Mouse (Mus musculus) brown adipose tissue, adult 24 weeks (tissue): ENCODE measurements around the gene Acbd4. TPM values are rescaled to one million over a fixed set of nuclear protein-coding genes. Genes with fewer than 3 reads are reported as not detected.
A peak's percentile ranks its signal among the peaks of the same experiment; 100 is the strongest.

Experiments
- H3K27ac ChIP-seq: fragments of 200-500 bp; replicated peaks from 2 replicates; pipeline ENCODE4 v1.5.1; 2012; ENCODE audit warnings: low read depth, mild to moderate bottlenecking, low read length
- H3K4me1 ChIP-seq: fragments of 200-500 bp; 2 replicates; pipeline ENCODE4 v1.6.1; 2012; ENCODE audit warnings: low read length, mixed read lengths; ENCODE audit not compliant: control insufficient read depth, insufficient read depth, insufficient read length
- H3K4me3 ChIP-seq: fragments of 200-500 bp; 2 replicates; pipeline ENCODE4 v1.5.1; 2012; ENCODE audit warnings: low read depth, mild to moderate bottlenecking, low read length, moderate library complexity; ENCODE audit not compliant: insufficient read depth
- polyA plus RNA-seq: library from polyadenylated mRNA; stranded (reverse); fragments of >200 nt; gene quantifications from 2 replicates; pipeline ENCODE4 v1.2.4, GENCODE M21; 2012; ENCODE audit not compliant: missing spikeins, insufficient read depth, insufficient read length

Gene Acbd4
- polyA plus RNA-seq, 1 experiment = 183 TPM

DNA sequence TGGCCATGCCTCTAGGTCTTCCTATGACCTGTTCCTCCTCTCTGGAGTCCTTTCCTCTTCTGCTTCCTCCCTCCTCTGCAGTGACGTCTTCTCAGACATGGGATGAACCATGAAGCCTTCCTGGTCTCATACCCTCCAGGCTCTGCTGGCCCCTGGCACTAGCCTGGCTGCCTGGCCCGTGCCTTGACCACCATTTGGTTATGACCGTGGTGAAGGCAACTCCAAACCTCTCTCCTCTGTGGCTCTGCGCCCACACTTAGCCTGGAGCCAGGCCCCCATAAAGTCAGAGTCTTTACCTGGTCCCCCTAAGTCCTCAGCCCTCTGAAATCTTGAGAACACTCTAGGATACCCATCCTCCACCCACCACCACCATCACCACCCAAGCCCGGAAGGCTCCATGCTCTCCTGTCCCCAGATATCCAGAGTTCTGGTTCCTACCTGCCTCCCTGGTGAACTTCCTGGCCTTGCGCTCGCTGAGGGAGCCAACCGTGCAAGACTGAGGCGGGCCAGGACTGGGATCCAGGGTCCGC, 27.3 kb upstream of the Acbd4 start:
- Histone ChIP-seq H3K27ac (no peak overlapping the region), H3K4me1 (peaks cover 8% of the 10 kb centered on the region; the same call in 1 of the 2 replicates), H3K4me3 (no peak overlapping the region)

DNA sequence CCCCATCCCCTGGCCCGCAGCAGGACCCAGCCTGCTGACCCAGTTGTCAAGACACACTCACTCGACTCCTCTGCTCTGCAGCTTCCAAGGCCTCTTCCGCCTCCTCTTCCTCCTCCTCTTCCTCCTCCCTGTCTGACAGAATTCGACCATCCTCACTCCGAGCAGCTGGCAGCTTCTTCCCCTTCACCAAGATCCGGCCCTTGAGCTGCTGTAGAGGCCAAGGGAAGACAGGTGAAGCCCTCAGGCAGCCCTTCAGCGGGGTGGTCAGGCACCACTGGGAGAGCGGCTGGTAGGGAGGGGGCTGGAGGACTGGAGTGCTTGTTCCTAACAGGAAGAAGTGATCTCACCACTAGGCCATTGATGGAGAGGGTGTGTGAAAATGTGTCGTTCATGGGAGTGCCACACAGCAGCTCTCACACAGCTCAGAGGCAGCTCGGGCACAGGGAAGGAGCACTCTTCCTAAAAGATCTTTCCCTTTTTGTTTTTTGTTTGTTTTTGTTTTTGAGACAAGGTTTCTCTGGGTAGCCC, 26.6 kb upstream of the Acbd4 start:
- H3K27ac ChIP-seq = no peak overlapping the region
- no peak overlapping the region for H3K4me3 ChIP-seq
- peaks cover 8% of the 10 kb centered on the region; the same call in 1 of the 2 replicates for H3K4me1 ChIP-seq

DNA sequence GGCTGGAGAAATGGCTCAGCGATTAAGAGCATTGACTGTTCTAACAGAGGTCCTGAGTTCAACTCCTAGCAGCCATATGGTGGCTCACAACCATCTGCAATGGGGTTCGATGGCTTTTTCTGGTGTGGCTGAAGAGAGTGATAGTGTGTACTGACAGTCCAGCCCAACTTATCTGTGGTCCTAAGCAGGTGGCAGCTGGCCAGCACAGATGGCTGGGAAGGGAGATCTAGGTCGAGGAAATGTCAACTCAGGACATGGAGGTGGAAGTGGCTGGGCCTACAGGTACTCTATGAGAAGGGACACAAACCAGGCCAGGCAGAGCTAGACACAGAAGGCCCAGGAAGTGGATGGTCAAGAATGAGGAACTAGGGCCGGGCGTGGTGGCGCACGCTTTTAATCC, 25.5 kb upstream of the Acbd4 start:
- no peak overlapping the region for H3K4me3 ChIP-seq
- H3K4me1 ChIP-seq = peaks cover 13% of the 10 kb centered on the region; the same call in 1 of the 2 replicates
- no peak overlapping the region for H3K27ac ChIP-seq

DNA sequence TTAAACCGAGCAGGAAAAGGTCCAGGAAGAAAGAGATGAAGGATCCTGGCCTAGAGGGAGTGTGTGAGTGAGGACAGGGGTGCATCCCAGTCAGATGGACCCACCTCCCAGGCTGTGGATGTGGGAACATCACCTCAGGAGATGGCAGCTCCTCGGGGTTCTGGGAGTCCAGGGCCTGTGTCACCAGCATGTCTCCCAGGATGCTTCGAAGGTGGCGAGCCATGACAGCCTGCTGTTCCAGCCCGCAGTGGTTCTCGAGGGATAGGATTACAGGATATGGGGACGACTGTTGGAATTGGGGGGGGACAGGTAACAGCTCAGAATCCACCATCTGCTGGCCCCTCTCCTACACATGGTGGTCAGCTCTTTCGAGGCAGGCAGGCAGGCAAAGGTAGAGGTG, 24.9 kb upstream of the Acbd4 start:
- H3K4me1 ChIP-seq = peaks cover 13% of the 10 kb centered on the region; the same call in 1 of the 2 replicates
- no peak overlapping the region for H3K27ac ChIP-seq
- H3K4me3 ChIP-seq = no peak overlapping the region

DNA sequence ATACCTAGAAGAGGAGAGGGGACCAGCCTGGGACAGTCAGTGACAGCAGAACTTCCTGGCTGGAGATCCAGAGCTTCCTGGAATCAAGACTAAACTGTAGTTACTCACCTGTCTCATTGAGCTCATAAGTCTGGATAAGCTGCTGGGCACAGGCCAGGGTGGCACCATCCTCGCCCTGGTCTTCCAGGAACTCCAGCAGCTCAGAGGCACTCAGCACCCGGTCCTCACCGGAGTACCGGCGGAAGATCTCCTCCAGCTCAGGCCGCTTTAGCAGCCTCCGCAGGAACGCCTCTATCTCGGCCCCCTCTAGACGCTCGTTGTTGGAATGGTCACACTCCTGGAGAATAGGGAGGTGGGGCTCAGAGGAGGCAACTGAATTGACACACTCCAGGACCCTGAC, 23.4 kb upstream of the Acbd4 start:
- Histone ChIP-seq H3K4me3 (no peak overlapping the region), H3K4me1 (peaks cover 13% of the 10 kb centered on the region; the same call in 1 of the 2 replicates), H3K27ac (no peak overlapping the region)

DNA sequence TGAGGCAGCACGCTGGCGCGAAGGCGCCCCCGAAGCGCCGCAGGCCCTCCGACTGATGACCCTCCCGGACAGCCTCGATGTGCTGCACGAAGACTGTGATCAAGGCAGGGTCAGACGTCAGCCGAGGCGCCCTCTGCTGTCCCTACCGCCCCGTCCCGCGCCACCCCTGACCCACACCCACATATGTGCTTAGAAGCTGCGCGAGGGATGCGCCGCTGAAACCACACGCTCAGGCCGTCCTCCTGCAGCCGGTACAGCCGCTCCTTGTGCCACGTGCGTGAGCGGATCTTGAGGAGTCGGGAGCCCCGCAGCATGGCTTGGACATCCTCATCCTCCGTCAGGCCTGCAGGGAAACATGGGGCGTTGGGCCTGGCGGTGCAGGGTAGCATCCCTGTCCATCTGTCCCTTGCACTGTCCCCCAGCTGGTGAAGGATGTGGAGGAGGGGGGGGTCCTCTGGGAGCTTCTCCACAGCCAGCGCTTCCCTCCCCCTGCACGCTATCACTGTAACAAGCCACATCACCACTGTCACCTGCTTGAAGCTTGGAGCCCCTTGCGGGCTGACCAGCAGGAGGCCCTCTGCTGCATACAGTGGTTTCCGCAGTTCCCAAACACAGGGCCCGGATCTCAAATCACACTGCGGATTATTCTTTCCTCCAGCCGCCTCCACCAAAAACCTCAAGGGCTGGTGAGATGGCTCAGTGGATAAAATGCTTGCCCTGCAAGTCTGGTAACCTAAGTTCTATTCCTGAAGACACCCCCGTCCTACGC, 21.0 kb upstream of the Acbd4 start:
- Histone ChIP-seq H3K4me1 (peaks cover 5% of the 10 kb centered on the region; the same call in 1 of the 2 replicates), H3K27ac (no peak overlapping the region), H3K4me3 (0 out of 2 replicates have a peak overlapping the region, but pooled peaks have one; percentile 10)

DNA sequence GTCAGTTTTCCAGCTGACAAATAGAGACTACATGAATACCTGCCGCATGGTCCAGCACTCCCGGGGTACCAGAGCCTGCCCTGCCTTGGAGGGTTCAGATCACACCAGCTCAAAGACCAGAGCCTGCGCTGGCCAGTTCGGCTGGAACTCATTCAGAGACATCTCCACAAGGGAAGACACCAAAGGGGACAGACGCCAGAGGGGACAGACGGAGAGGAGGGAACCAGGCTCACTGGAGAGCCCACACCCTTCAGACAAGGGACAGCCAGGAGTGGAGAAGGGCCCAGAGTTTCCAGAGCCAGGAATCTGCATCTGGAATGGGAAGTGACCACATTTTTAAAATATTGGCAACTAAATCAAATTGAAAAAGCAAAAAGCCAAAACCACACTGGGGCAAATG, 19.9 kb upstream of the Acbd4 start:
- Histone ChIP-seq H3K27ac (no peak overlapping the region), H3K4me1 (peaks cover 5% of the 10 kb centered on the region; the same call in 1 of the 2 replicates), H3K4me3 (no peak overlapping the region)

DNA sequence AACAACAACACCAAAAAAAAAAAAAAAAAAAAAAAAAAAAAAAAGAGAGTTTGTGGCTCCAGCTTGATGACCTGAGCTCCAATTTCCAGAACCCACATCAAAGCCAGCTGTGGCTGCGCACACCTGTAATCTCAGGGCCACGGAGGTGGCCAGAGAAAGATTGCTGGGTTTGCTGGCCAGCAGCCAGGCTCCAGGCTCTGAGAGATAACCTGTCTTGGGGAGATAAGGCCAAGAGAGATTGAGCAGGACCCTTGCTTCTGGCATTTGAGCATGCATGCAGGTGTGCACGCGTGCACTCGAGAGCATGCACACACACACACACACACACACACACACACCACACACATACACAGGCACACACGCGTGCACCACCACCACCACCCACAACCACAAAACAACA, 8.2 kb upstream of the Acbd4 start:
- H3K4me1 ChIP-seq = peaks cover 10% of the 10 kb centered on the region; the same call in 1 of the 2 replicates
- no peak overlapping the region for H3K4me3 ChIP-seq
- no peak overlapping the region for H3K27ac ChIP-seq

DNA sequence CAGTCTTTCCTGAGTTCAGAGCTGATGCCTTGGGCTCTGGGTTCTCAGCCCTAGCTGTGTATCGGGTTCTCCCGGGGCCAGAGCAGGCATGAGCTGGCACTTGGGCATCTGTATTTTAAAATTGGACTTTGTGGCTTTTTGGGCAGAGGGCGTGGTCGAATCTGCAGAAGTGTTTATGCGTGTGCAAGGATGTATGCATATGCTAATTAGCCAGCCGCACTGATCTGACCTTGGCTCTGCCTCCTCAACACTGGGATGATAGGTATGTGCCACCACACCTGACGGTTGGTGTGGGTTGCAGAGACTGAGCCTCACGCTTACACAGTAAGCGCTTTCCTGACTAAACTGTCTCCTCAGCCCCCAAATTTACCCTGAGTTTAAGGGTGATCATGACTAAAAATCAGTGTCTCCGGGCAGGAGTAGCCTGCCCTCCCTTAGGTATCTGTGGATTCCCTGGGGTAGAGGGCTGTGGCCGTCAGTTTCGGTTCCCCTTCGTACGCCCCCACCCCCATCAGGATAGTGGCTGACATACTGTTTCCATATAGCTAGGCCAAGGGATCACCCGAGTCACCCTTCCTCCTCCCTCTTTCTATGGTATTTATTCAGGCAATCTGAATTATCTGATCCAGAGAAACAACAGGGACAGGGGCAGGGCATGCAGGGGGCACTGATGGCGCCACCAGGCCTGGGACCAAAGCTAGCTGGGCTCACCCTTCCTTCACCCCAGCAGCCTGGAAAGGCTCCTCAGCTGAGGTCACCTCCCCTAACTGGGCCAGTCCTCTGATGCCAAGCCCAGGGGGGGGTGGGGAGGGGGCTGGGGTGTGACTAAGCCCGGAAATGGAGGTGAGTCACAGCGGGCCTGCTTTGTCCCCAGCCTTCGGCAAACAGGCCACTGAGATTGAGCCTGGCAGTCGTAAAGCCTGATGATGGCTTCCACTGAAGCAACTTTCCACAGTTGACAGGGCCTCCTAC, 7.3 kb upstream of the Acbd4 start:
- Histone ChIP-seq H3K27ac (0 out of 2 replicates have a peak overlapping the region, but pooled peaks have one; percentile 40), H3K4me3 (no peak overlapping the region), H3K4me1 (peaks cover 10% of the 10 kb centered on the region; the same call in 1 of the 2 replicates)

DNA sequence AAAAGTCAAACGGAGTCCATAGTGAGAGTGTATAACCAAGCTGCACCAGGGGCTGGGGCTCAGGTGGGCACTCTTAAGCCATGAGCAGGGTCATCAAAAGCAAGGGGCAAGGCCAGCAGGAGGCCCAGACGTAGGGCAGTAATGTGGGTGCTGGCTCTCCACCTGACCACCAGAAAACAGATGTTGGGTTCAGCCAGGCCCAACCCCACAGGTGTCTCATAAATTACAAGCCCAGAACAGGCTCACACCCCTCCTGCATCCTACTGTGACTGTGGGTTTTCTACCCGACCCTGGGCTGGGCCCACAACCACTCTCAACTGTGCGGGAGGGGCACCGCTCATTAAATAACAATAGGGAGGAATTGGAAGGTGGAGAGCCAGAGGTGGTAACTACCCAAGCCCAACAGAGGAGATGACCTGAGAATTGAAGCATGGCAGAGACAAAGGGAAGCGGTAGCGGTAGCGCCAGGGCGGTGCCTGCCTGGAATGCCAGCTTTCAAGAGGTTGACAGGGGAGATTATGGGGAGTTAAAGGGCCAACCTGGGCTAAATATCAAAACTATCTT, 6.3 kb upstream of the Acbd4 start:
- Histone ChIP-seq H3K27ac (0 out of 2 replicates have a peak overlapping the region, but pooled peaks have one; percentile 40), H3K4me3 (no peak overlapping the region), H3K4me1 (peaks cover 10% of the 10 kb centered on the region; the same call in 1 of the 2 replicates)

DNA sequence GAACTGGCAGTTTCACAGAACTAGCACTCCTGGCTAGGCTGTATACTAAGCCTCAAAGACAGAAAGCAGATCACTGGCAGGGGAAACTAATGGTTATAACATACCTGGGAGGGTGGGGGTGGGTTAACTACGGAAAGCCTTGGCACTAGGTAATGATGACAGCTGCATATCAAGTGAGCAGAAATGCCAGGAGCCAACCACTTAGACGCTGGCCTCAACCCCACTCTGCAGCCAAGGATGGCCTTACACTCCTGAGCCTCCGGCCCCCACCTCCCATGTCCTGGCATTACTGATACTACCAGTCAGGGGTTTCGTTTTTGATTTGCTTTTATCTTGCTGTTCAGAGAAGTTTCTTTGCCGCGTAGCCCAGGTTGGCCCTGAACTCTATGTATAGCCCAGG, 5.7 kb upstream of the Acbd4 start:
- Histone ChIP-seq H3K4me3 (no peak overlapping the region), H3K4me1 (peaks cover 10% of the 10 kb centered on the region; the same call in 1 of the 2 replicates), H3K27ac (no peak overlapping the region)

DNA sequence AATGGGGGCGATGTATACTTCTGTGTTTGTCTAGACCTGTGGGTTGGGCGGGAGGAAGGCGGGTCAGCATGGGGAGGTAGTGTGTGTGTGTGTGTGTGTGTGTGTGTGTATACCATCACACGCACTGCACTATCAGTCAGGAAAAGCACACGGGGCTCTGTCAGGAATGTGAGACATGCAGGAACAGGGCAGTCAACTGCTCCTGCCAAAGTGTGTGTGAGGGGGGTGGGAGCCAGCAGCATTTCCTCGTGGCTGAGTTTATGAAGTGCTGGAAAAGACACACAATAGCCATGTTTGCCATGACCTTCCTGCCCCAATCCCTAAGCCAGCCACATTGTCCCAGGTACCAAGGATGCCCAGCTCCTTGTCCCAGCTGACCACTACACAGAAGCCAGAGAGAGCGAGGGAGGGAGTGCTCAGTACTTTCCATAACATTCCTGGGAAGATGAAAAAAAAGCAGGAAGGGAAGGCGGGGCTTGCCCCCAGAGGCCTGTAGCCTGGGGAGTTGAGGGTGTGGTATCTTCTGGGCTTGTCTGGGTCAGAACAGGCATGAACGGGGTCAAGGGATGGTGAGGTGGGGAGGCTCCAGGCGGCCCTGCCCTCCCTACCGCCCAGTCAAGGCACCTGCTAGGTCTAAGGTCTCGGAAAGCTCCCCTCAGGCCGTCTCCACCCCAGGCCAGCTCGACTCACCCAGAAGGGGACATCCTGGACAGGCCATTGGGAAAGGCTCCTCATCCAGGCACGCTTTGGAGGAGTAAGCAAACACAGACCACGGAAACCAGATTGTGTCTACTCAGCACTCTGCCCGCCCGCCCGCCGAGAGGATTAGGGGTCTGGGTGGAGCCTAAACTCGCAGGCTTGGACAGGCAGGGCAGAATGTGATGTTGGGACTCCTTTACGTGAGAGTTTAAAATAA, 4.2 kb upstream of the Acbd4 start:
- peaks cover 10% of the 10 kb centered on the region; the same call in 1 of the 2 replicates for H3K4me1 ChIP-seq
- H3K4me3 ChIP-seq = no peak overlapping the region
- H3K27ac ChIP-seq = no peak overlapping the region

DNA sequence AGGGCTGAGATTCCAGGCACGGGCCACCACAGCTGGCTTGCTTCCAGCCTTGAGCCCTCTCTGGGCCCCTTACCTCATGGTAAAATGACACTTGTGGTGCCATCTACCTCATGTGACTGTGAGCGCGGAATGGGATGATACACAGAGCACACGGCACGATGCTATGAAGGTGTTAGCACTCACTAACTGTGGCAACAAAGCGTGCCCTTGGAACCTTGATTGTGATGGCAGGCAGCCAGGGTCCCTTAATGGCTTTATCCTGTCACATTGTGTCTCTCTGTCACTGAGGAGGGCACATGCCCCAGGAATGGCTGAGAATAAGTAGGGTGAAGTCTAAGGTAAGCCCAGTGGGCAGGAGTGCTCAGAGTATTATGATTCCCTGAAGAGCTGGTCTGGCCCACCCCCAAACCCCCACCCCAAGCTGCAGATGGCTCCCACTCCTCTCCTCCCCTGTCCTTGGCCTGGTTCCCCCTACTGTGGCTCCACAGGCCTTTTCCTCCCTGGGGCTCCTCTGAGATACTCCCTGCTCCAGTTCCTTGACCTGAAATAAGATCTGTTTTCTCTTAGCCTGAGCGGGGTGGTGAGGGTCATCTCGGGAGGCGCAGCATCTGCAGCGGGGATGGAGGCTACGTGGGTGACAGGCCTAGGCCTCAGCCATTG, 2.8 kb upstream of the Acbd4 start:
- Histone ChIP-seq H3K4me1 (peaks cover 10% of the 10 kb centered on the region; the same call in 1 of the 2 replicates), H3K4me3 (no peak overlapping the region), H3K27ac (no peak overlapping the region)
